Mouse (Mus musculus) stomach, postnatal 0 days (tissue): ENCODE measurements at regions not wholly inside any gene's neighbourhood (a gene's known extent, or its start where the extent isn't known, plus 50 kb on each side); places are given as distances from the start of the nearest gene placed in this dataset.

Experiments
- CTCF ChIP-seq: IDR thresholded peaks from 2 replicates; pipeline ENCODE4 v1.5.1; 2016; ENCODE audit warnings: antibody characterized with exemption, low read depth, mild to moderate bottlenecking, moderate library complexity
- EP300 ChIP-seq: optimal IDR thresholded peaks from 2 replicates; pipeline ENCODE3; 2016; ENCODE audit warnings: antibody characterized with exemption

DNA sequence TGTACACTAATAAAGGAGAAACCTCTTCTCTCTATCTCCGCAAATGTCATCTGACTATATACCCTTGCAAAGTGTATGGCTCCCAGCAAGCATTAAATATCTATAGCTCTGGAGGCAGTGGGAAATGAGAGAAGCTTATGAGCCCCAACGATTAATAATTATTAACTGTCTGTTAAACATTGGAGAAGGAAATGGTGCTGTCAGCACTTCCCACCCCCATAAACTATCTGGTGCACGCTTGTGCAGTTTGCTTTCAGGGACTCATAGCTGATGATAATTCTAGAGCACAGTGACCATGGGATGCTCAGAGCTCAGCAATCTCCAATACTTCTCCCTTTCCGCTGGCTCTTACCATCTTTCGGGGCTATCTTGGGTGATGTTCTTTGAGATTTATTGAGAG lies 541.2 kb downstream of the Grxcr1 start:
- TF ChIP-seq CTCF: no peak
- no peak for TF ChIP-seq EP300
